Mouse (Mus musculus): Measurements from ENCODE around the gene Rtraf. TPM values are rescaled to one million over a fixed set of nuclear protein-coding genes. Genes with fewer than 3 reads are reported as not detected.
"Not testable (repeated sequence)": the region's sequence is repeated elsewhere in the genome, so short reads cannot be mapped to it uniquely, and the experiment has no call there.

Rtraf gene
- total RNA-seq (2021) = 10 to 100 TPM; 55.3 to 58.1 TPM

DNA sequence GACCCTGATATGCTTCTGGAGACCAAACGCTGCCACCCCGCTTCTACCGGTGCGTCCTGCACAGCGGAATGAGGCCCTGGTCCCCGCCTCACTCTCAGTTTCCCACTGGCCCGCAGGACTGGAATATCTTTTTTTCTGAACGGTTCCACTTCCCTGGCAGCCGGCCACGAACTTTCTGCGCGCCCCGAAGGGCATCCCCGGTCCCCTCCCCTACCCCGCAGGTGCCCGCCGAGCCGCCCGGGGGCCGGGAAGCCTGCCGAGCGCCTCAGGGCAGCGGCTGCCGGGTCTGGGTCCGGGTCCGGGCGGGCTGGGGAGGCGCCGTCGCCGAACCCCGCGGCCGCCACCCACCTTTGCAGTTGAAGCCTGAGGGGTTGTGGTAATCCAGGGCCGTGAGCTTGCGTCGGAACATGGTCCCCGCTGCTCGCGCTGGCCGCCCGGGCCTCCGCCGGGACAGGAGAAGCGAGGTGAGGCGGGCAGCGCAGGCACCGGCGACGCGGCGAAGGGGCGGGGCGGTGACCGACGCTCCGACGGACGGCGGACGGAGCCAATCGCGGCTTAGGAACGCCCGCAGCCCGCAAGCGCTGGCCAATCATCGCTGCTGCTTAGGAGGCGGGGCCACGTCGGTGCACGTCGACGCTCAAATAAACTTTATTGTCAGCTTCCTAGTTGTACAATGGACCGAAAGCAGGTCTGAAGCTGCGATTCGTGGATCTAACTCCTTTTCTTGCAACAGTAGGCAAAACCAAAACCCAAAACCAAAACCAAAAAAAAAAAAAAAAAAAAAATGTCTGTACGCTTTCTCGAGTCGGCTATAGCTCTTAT is at the start of gene Rtraf:
TSS of gene Rtraf (minus strand) at position 504 of the 822 bp plus-strand sequence.
- peak; percentile 90 to 97 for DNase-seq (ENCODE audit: extremely low spot score in 1 of 2, low spot score in 2 of 2)
- intact Hi-C loops (cut with DNase I) = no loop called here

DNA sequence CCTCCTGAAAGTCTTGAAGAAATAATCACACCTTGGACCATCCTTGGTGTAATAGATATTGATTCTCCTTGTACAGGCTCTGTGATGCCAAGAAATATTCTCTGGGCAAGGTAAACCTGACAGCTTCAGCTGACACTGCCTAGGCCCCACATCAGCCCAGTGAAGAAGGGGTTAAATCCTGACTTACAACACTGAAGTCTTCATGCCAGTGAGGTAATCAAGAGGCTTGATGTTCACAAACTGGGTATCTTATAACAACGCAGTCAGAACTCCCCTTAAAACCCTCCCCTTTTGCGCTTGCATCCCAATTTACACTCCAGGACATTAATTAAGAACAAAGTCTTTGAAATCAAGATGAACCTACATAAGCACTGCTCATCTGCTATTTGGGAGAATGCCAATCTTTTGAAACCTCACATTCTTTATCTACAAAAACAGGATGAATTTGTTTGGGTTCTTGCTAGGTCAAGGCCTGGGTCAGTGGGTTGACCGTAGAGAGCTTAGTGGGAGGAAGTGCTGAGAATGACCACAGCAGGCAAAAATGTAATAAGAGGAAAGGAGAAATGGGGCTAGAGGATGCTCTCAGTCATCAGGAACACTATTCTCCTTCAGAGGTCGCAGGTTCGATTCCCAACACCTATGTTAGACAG is 43.8 kb upstream of the Rtraf start:
- intact Hi-C loops (cut with DNase I) = no loop called here
- peak in 1 of 2 experiments; percentile 46 for DNase-seq (ENCODE audit: extremely low spot score in 1 of 2, low spot score in 2 of 2)

DNA sequence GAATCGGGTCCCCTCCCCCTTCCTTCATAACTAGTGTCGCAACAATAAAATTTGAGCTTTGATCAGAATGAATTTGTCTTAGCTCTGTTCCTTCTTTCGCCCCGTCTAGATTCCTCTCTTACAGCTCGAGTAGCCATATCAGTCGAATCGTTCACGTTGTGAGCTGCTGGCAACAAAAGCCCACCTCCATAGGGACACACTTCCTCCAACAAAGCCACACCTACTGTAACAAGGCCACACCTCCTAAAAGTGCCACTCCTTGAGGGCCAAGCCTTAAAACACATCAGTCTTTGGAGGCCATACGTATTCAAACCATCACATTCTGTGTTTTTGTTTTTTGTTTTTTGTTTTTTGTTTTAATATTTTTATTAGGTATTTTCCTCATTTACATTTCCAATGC is 41.5 kb upstream of the Rtraf start:
- intact Hi-C loops (cut with DNase I); DNase-seq (ENCODE audit: extremely low spot score in 1 of 2, low spot score in 2 of 2): not testable (repeated sequence)

DNA sequence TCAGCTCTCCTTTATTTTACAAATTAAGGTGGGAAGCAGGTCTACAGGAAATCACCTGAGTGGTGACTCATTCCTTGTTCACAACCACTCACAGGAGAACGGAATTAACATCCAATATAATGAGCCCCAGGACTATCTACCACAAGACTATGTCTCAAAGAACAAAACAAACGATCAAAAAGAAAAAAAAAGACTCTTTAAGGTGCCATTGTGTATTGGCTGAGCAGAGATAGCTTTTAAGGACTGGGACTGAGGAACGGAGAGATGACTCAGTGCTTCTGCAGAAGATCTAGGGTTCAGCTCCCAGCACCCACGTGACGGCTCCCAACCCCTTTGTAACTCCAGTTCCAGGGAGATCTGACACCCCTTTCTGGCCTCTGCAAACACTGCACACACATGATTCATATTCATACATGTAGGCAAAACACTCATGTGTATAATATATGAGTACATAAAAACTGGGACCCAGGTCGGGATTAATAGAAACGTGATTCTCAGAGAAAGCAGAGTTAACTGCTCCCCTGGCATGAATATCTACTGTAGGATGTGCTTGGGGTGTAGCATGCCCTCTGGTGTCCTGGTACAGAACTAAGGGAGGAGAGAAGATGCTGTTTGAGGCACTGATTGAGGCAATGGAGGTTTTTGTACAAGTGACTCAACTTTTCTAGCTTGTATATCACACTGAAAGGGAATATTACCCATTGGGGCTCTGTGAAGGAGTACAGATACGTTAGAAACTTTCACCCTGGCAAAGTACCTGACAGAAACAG is 37.9 kb upstream of the Rtraf start:
- DNase-seq (ENCODE audit: extremely low spot score in 1 of 2, low spot score in 2 of 2) = no peak
- intact Hi-C loops (cut with DNase I) = loop anchor here (2.0 to 5.0 kb wide), 2 partner anchors 23 to 111 kb away; no protein-coding TSS in a partner anchor

DNA sequence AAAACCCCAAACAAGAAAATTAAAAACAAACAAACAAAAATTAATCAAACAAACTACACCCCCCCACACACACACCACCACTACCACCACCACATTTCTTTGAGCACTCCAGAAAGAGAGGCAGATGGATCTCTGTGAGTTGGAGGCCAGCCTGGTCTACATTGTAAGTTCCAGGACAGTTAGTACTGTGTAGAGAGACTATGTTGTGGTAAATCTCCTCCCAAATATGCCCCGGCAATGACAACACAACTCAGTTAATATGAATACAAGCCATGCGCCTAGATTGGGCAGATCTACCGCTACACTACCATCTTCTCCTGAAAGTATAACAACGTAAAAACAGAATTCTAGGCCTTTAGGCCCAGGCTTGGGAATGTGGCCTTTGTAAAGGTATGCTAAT is 36.7 kb upstream of the Rtraf start:
- intact Hi-C loops (cut with DNase I) = loop anchor here (5.0 kb wide), 1 partner anchor 112 kb away; no protein-coding TSS in a partner anchor
- DNase-seq (ENCODE audit: extremely low spot score in 1 of 2, low spot score in 2 of 2) = no peak

DNA sequence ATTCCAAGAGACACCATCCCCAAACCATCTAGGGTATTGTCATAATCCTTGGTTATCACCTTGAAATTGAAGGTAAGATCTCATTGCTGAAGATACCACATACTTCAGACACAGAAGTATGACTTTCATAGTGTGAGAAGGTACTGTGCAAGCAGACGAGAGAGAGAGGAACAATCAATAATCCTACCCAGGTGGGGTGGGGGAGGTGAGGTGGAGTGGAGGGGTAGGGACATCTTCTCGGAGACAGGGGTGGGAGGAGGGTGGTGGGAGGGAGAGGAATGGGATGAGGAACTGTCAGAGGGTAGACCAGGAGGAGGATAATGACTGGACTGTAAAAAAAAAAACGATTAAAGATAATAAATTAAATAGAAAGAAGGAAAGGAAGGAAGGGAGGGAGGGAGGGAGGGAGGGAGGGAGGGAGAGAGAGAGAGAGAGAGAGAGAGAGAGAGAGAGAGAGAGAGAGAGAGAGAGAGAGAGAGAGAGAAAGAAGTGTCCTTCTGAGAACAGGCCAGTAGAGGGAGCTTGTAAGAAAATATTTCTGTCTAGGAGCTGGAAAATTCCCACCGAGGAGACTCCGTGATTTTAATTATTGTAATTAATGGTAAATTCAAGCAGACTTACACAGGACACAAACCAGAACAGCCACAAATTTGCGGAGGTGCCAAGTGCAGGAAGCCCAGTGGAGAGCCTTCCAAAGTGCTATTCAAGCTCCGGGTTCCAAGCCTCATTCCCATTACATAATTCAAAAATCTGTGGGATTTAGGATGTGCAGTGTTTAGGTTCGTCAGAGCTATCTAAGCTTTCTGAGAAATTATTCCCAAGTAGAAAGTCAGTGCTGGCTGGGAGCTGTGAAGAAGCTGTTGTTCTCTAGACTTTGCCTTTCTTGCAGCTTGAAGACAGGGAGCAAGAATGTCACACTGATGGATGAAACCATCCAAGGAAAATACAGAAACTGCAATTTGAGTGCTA is 35.5 kb upstream of the Rtraf start:
- intact Hi-C loops (cut with DNase I) = loop anchor here (5.0 kb wide), 1 partner anchor 208 kb away; no protein-coding TSS in a partner anchor
- DNase-seq (ENCODE audit: extremely low spot score in 1 of 2, low spot score in 2 of 2) = peak in 1 of 2 experiments; percentile 48

DNA sequence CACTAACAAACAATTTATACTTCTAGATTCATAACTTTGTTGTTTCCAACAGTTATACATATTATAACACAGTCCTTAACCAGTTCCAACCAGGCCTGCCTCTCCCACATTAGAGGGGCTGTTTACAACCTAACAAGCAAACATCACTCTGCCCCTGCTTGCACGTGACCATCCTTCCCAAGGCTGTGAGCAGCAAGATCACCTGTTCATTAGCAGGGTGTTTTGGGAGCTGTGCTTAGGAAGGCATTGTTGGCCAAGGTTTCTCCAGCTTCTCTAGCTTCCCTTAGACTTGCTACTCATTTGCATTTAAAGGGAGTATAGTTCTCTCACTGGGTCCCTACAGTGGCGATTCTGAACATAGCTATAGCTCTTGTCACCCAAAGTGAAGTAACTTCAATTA is 34.7 kb upstream of the Rtraf start:
- DNase-seq (ENCODE audit: extremely low spot score in 1 of 2, low spot score in 2 of 2) = no peak
- intact Hi-C loops (cut with DNase I) = loop anchor here (5.0 kb wide), 1 partner anchor 209 kb away; no protein-coding TSS in a partner anchor

DNA sequence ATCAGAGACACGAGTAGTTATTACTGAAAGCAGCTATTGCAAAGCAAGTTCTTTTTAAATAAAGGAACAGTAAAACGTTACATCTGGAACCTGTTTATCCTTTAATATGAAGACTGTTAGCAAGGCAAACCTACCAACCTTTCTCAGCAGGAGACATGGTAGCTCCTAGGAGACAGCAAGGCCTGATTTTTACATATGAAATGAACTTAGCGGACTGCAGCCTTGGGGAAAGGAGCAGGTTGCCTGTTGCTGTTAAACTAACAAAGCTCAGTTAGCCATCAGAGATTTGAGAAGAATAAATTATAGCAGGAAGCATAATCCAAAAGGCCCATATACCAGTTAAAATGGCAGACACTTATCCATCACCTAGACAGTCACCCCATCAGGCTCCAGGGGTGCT is 29.8 kb upstream of the Rtraf start:
- DNase-seq (ENCODE audit: extremely low spot score in 1 of 2, low spot score in 2 of 2) = no peak
- intact Hi-C loops (cut with DNase I) = no loop called here

DNA sequence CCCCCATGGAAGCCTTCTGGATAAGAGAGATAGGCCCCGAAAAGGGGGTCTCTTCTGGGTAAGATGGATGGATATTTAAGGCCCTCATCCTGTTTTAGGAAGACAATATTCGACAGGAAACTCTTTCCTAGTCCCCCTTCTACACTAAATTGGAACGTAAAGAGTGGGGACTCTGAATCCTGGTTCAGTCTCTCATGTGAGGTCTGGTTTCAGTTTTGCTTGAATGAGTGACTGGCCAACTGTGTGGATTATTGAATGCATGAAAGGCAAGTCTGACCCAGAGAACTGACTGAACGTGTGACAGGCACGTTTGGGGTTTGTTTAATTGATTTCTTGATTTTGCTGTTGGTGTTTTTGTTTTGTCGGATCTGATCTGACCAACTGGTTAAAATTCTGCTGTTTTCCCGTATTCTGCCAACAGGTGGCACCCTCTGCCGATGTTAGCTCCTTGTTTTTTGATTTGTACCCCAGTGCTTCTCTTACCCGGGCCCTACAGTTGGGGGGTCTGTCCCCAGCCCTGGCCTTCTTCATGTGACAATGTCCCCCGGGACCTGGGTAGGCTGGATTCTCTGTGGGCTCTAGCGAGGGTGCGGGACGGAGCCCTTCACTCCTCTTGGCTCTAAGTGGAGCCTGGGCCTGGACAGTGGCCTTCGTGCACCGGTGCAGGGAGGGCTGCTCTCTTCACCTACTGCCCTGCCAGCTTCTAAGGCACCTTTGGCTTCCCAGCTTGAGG is 16.1 kb upstream of the Rtraf start:
- intact Hi-C loops (cut with DNase I) = loop anchor here (1.0 to 10.0 kb wide), 4 partner anchors 23 to 425 kb away; partner anchors contain the start of gene Kcnk16
- DNase-seq (ENCODE audit: extremely low spot score in 1 of 2, low spot score in 2 of 2) = peak; percentile 49 to 66

DNA sequence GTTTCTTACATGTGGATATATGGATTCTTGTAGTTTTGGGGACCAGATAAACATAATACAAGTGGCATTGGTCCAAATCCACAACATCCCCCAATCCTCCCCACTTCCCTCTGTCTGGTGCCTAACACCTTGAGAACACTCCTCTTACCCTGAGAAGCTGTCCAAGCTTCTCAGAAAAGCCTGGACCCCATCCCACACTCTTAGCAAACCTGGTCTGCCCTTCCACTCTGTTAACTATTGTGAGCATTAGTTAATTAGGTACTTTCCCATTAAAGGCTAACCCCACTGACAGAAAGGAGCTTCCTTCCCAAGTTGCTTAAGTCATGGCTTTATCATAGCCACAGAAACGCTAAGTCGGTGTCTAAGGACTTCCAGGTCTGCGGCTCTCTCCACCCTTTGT is 12.7 kb upstream of the Rtraf start:
- intact Hi-C loops (cut with DNase I) = loop anchor here (10.0 kb wide), 1 partner anchor 429 kb away; the partner anchor contains the start of gene Kcnk16
- DNase-seq (ENCODE audit: extremely low spot score in 1 of 2, low spot score in 2 of 2) = no peak

DNA sequence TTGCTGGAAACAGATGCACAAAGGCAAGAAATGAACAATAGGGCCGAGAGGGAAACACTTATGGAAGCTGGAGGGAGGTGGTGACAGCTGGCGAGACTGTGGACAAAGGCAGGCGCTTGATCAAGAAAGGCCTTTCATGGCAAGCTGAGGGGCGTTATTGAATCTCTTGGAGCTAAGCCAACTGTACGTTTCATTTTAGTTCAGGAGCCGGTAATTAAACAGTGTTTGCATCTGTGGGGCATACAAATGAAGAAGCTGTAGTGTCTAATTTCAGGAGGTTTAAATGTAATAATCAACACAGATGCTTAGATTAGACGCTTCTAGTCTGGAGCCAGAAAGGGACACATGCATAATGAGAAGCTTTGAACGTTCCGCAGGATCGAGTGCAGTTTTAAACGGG is 1.9 kb upstream of the Rtraf start:
- intact Hi-C loops (cut with DNase I) = no loop called here
- DNase-seq (ENCODE audit: extremely low spot score in 1 of 2, low spot score in 2 of 2) = peak in 1 of 2 experiments; percentile 23

DNA sequence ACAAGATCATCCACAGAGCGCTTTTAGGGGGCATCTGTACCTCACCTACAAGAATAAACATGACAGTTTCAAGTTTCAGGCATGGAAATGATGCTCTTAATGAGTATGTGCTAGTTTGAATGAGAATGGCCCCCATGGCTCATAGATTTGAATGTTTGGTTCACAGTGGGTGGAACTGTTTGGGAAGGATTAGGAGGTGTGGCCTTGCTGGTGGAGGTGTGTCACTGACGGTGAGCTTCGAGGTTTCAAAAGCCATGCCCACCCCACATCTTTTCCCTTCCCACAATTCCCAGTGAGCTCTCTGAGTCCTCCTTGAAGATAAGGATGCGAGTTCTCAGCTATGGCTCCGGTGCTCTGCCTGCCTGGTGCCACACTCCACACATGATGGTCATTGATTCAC is 1.9 kb downstream of the Rtraf start:
- intact Hi-C loops (cut with DNase I) = no loop called here
- DNase-seq (ENCODE audit: extremely low spot score in 1 of 2, low spot score in 2 of 2) = no peak

DNA sequence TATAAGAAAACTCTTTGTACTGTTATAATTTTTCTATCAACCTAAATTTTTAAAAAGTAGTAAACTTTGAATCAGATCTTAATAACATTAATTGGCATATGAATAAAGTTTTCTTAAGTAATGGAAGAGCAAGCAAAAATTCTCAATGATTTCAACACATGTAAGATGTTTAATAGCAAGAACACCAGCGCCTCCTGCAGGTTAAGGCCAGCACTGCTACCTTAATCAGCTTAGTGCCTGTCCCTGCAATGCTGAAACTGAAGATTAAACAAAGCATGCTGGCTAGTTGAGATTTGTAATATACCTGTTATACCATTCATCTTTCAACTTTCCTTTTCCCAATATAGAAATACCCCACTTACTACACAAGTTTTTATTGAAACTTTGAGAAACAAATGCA is 5.7 kb downstream of the Rtraf start:
- DNase-seq (ENCODE audit: extremely low spot score in 1 of 2, low spot score in 2 of 2) = peak; percentile 79 to 84
- intact Hi-C loops (cut with DNase I) = loop anchor here (2.0 kb wide), 1 partner anchor 111 kb away; no protein-coding TSS in a partner anchor

DNA sequence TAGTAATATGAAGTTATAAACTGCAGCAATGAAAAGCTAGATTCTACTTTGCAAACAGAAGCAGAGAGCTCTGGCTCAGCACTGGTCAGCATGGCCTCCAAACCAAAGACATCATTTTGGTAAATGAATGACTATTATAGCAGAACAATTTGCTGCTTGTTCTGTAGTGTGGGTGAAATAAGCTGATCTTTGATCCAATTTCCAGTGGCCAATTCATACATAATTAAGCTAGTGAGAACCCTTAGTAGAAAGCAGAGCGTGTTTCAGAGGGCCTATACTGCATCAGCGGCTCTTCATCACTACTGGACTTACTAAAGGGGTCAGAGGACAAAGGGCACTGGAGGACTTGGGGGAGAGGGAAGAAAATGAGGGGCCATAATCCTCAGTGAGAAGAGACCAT is 10.6 kb downstream of the Rtraf start:
- intact Hi-C loops (cut with DNase I) = no loop called here
- no peak for DNase-seq (ENCODE audit: extremely low spot score in 1 of 2, low spot score in 2 of 2)

DNA sequence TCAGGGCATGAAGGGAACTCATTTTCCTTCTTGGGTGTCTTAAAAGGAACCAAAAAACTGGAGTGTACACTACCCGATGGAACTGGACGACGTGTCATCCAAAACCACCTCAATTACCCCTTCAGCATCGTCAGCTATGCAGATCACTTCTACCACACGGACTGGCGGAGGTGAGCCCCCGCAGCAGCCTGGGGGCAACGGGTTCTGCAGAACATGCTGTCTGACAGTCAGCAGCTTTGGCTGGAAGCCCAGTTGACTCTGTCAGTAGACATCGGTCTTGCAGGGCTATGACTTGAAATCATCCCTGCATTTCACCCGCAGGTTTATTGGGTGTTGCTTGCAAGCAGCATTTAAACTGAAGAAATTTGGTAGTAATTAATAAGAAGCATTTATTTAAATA is 13.7 kb downstream of the Rtraf start:
- intact Hi-C loops (cut with DNase I) = no loop called here
- peak in 1 of 2 experiments; percentile 31 for DNase-seq (ENCODE audit: extremely low spot score in 1 of 2, low spot score in 2 of 2)

DNA sequence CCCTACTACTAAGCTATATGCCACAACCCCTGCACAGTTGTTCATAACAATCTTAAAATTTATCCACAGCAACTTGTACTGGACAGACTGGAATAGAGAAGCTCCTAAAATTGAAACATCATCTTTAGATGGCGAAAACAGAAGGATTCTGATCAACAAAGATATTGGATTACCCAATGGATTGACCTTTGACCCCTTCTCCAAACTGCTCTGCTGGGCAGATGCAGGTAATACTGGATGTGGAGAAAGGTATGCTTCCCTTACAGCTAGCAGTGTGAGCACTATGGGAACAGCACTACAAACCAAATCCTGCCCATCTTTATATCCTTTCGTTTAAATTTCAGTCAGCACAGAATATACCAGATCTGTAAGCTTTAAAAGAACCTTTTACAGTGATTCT is 15.8 kb downstream of the Rtraf start:
- no peak for DNase-seq (ENCODE audit: extremely low spot score in 1 of 2, low spot score in 2 of 2)
- intact Hi-C loops (cut with DNase I) = no loop called here

DNA sequence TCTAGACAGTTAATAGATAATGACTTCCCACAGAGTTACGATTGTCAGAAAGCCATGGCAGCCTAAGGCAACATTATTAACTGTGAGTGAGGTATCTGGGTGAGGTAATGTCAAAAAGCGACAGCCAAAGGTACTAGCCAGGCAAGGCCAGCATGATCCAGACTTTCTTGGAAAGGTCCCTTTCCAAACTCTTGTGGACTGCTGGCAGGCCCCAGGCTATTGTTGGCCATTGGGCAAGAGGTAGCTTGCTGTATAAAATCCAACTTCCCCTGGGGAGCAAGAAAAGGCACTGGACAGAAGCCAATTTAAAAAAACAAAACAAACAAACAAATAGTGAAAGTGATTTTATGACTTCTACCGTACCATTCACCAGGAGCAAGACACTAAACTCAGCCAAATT is 16.3 kb downstream of the Rtraf start:
- DNase-seq (ENCODE audit: extremely low spot score in 1 of 2, low spot score in 2 of 2) = no peak
- intact Hi-C loops (cut with DNase I) = no loop called here

Data from left cerebral cortex, postnatal 10 days (tissue).